In genomic region chr2:168402782-168403513, GRCm38 (mm10) we compare ENCODE assay signal across 9 mouse cellular contexts.
DNase-seq lines count a peak whose midpoint lies in the region; ATAC-seq and TF ChIP-seq lines count a peak whose summit lies in the region.
"Had no signal": no experiment of that assay in that cellular context is flagged by ENCODE, and none has a peak within 500 bp of the region (broad histone marks: within the 10 kb centered on the region; RNA-seq: fewer than 3 reads in every experiment).

No protein-coding gene starts in this region.

- no peak for TF ChIP-seq CTCF in lung, adult 2 months (IDR thresholded peaks at IDR 0.05; ENCODE audit: insufficient read depth, low read length)
- TF ChIP-seq CTCF in stomach, postnatal 0 days (IDR thresholded peaks at IDR 0.05; ENCODE audit: low read depth): peak; percentile 41

- H3K27ac ChIP-seq in forebrain, embryonic 16.5 days (ENCODE audit: low read length): no peak overlapping the region
- no peak overlapping the region; the same call in 1 of the 2 replicates for H3K27ac ChIP-seq in midbrain, embryonic 11.5 days (ENCODE audit: low read depth, low read length)
- no peak overlapping the region for H3K27ac ChIP-seq in stomach, postnatal 0 days (replicated peaks)

- DNase-seq in lung, postnatal 25 days (ENCODE audit: low spot score): peak; percentile 22
- DNase-seq in lung, adult 2 months: no peak
- peak; percentile 83 for DNase-seq in midbrain, embryonic 11.5 days (ENCODE audit: low spot score, missing footprints)
- peak; percentile 27 for DNase-seq in stomach, postnatal 0 days (ENCODE audit: low spot score)
- DNase-seq in spleen, adult 12 weeks (ENCODE audit: low spot score): no peak
- no peak for DNase-seq in cerebellum, adult 11 months

- no peaks in the 10 kb centered on the region for H3K4me1 ChIP-seq in lung, adult 2 months (ENCODE audit: control insufficient read depth, insufficient read depth, low read length)
- peaks cover 13% of the 10 kb centered on the region for H3K4me1 ChIP-seq in forebrain, embryonic 16.5 days (replicated peaks; ENCODE audit: control insufficient read depth, insufficient read depth, low read length)
- H3K4me1 ChIP-seq in midbrain, embryonic 11.5 days (ENCODE audit: control insufficient read depth, insufficient read depth, low read length): peaks cover 4% of the 10 kb centered on the region; the same call in 1 of the 2 replicates
- no peaks in the 10 kb centered on the region for H3K4me1 ChIP-seq in stomach, postnatal 0 days (replicated peaks; ENCODE audit: control insufficient read depth, insufficient read depth)

- no peak for TF ChIP-seq POLR2A in lung, adult 2 months (IDR thresholded peaks at IDR 0.05; ENCODE audit: borderline replicate concordance, extremely low read depth, low read depth, low read length)

- no peak for TF ChIP-seq EP300 in stomach, postnatal 0 days (optimal IDR thresholded peaks at IDR 0.05)

- no peak overlapping the region for H3K9ac ChIP-seq in forebrain, embryonic 16.5 days (replicated peaks; ENCODE audit: low read depth, low read length)
- H3K9ac ChIP-seq in midbrain, embryonic 11.5 days (ENCODE audit: low read length): no peak overlapping the region
- H3K9ac ChIP-seq in stomach, postnatal 0 days (ENCODE audit: low read length): no peak overlapping the region

- WGBS in lung, adult 2 months: 63% methylated on average over 16 of the region's 16 CpGs
- 20% methylated on average over 16 of the region's 16 CpGs for WGBS in forebrain, embryonic 16.5 days
- 31% methylated on average over 16 of the region's 16 CpGs for WGBS in midbrain, embryonic 11.5 days
- 40% methylated on average over 16 of the region's 16 CpGs for WGBS in stomach, postnatal 0 days

- peak; percentile 62 for ATAC-seq in forebrain, embryonic 16.5 days
- peak; percentile 58; the same call in 1 of the 2 replicates for ATAC-seq in midbrain, embryonic 11.5 days (ENCODE audit: low FRiP score)
- peak; percentile 75; the same call in 1 of the 2 replicates for ATAC-seq in stomach, postnatal 0 days (ENCODE audit: low FRiP score, low TSS enrichment)
- no peak for ATAC-seq in cerebellum, adult (ENCODE audit: insufficient number of reproducible peaks, low FRiP score, low TSS enrichment)

- no peak overlapping the region for H3K4me3 ChIP-seq in lung, adult 2 months (replicated peaks; ENCODE audit: extremely low read depth, low read depth, low read length)
- H3K4me3 ChIP-seq in forebrain, embryonic 16.5 days (replicated peaks; ENCODE audit: low read length): no peak overlapping the region
- H3K4me3 ChIP-seq in midbrain, embryonic 11.5 days (ENCODE audit: low read depth, low read length): no peak overlapping the region
- H3K4me3 ChIP-seq in stomach, postnatal 0 days (ENCODE audit: low read depth, low read length): no peak overlapping the region
- H3K4me3 ChIP-seq: erythroblast, embryonic 14.5 days had no signal

- H3K36me3 ChIP-seq in forebrain, embryonic 16.5 days (ENCODE audit: control insufficient read depth, insufficient read depth): no peaks in the 10 kb centered on the region
- no peaks in the 10 kb centered on the region for H3K36me3 ChIP-seq in midbrain, embryonic 11.5 days (ENCODE audit: control insufficient read depth, insufficient read depth, low read length)
- H3K36me3 ChIP-seq in stomach, postnatal 0 days (ENCODE audit: control insufficient read depth, insufficient read depth, low read length): no peaks in the 10 kb centered on the region

- H3K4me2 ChIP-seq in forebrain, embryonic 16.5 days (ENCODE audit: low read length): no peak overlapping the region
- no peak overlapping the region for H3K4me2 ChIP-seq in midbrain, embryonic 11.5 days
- H3K4me2 ChIP-seq in stomach, postnatal 0 days (replicated peaks; ENCODE audit: low read depth): no peak overlapping the region

- H3K27me3 ChIP-seq in forebrain, embryonic 16.5 days (replicated peaks; ENCODE audit: control insufficient read depth, insufficient read depth, low read length): no peaks in the 10 kb centered on the region
- no peaks in the 10 kb centered on the region for H3K27me3 ChIP-seq in midbrain, embryonic 11.5 days (ENCODE audit: control insufficient read depth, insufficient read depth, low read length)
- no peaks in the 10 kb centered on the region for H3K27me3 ChIP-seq in stomach, postnatal 0 days (ENCODE audit: control insufficient read depth, insufficient read depth, low read length)

- 0 out of 2 replicates have a peak, but pooled peaks cover 2% of the 10 kb centered on the region for H3K9me3 ChIP-seq in forebrain, embryonic 16.5 days (ENCODE audit: control insufficient read depth, low read length)
- H3K9me3 ChIP-seq in midbrain, embryonic 11.5 days (ENCODE audit: control insufficient read depth, low read length): no peaks in the 10 kb centered on the region
- H3K9me3 ChIP-seq in stomach, postnatal 0 days (ENCODE audit: control insufficient read depth, low read length): no peaks in the 10 kb centered on the region

Comparison
In these comparisons a context has a peak if more than half of its experiments do, and no peak if none do; other contexts are left out.
1. DNase-seq: peak in lung, postnatal 25 days (single experiment), midbrain, embryonic 11.5 days (single experiment) and stomach, postnatal 0 days (single experiment); none in lung, adult 2 months (single experiment), spleen, adult 12 weeks (single experiment) and cerebellum, adult 11 months (single experiment).